Mouse (Mus musculus) MEL-GATA-1-ER (cell line): ENCODE results near the gene Slc35e3.
"Not testable (repeated sequence)": the region's sequence is repeated elsewhere in the genome, so short reads cannot be mapped to it uniquely, and the experiment has no call there.

ENCODE experiments used
- DNase-seq: peaks from one replicate; pipeline ENCODE4 v3.0.0-alpha.2; 2012; ENCODE audit warnings: low read depth; ENCODE audit errors: extremely low read depth

The Slc35e3 gene

GRCm38 (mm10) chr10:117714048-117714545 lies 32.1 kb downstream of the Slc35e3 start:
- no peak for DNase-seq

GRCm38 (mm10) chr10:117713466-117713865 lies 32.7 kb downstream of the Slc35e3 start:
- no peak for DNase-seq

- DNase-seq: no peak
These were observed 33.3 kb downstream of the Slc35e3 start for GRCm38 (mm10) chr10:117712871-117713270.

- no peak for DNase-seq
These were observed 33.9 kb downstream of the Slc35e3 start for GRCm38 (mm10) chr10:117712191-117712754.

DNA sequence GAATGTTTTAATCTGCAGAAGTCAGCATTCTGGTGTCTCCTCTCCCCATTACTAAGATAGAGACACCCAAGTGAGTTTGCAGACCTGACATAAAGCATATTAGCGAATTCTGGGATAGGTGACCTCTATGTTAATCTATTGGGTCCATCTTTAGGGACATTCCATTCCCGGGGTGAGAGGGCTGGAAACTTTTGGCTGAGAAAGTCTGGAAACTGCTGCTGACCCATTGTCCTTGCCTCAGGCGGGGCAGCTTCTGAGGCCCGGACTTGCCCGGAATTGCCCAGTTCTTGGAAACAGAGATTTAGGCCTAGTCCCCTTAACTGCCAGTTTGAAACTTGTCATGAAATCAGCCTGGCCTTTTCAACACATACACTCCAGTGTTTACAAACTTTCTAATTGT lies 34.8 kb downstream of the Slc35e3 start:
- DNase-seq: no peak

DNA sequence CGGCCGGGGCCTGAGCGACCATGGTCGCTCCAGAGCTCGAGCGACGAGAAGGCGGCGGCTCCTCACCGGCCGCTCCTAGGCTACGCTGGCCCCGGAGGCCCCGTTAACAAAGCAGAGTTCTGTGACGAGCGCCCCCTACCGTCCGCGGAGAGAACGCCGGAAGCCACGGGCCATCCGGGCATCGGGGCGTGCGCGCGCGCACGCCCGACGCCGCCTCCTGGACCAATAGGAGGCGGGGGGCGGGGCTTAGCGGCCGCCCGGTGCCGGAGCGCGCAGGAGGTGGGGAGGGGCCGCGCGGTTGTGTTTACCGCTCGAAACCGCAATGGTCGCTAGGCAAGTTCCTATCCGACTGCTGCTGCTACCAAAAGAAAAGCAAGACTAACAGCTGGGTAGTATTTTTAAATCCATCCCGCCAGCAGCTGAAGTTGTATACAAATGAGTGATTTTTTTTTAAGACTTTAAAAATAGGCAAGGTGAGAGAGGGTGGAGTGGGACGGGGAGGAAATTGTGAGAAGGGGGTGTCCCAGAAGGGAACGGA lies 35.5 kb downstream of the Slc35e3 start, which contains the start of gene Mdm2:
TSS of gene Mdm2 (minus strand) at position 155 of the 538 bp plus-strand sequence.
- peak; percentile 67 for DNase-seq

- DNase-seq: peak; percentile 33
These were observed 36.1 kb downstream of the Slc35e3 start for GRCm38 (mm10) chr10:117709930-117710603.

GRCm38 (mm10) chr10:117709326-117709830 lies 36.8 kb downstream of the Slc35e3 start:
- DNase-seq: no peak

GRCm38 (mm10) chr10:117708856-117709255 lies 37.3 kb downstream of the Slc35e3 start:
- peak; percentile 57 for DNase-seq

- no peak for DNase-seq
These were observed 37.8 kb downstream of the Slc35e3 start for GRCm38 (mm10) chr10:117708376-117708775.

DNA sequence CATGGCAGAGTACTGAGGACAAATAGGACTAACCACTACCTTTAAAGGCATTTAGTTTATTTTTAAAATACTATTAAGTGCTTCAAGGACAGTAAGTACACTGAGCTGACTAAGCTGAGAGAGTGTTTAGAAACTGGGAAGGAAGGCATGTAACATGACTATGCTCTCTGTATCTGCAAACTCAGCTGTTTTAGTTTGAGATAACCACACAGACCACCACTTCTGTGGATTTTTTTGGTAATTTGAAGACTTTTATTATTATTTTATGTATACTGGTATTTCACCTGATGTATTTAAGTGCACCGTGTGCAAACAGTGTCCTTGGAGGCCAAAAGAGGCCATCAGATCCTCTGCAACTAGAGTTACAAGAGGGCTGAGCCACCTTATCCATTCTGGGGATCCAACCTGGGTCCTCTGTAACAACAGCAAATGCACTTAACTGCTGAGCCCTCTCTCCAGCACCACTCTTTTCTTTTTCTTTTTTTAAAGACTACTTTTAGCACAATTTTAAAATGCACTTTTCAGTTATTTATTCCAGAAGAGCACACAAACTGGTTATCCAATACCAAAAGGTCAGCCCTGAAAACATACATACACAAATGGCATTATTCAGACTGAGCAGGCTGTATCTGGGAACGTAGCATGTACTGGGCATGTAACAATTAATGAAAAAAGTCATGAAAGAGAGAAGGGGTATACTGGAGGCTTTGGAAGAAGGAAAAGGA lies 38.9 kb downstream of the Slc35e3 start:
- DNase-seq: no peak

DNA sequence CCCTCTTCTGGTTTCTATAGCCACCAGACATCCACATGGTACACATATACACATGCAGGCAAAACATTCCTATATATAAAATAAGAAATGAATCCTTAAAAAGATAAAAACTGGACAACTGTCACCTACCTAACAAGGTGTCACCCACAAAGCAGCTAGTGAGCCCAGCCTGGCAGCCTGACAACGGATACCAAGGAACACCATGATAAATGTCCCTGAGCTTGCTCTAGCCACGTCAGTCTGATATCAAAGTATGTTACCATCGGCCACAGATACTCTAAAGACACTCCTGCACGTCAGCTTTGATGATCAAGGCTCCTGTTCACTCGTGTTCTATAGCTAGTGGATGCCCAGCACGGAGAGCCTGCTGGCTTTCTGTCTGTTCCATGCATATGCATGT lies 39.7 kb downstream of the Slc35e3 start:
- DNase-seq: no peak

DNA sequence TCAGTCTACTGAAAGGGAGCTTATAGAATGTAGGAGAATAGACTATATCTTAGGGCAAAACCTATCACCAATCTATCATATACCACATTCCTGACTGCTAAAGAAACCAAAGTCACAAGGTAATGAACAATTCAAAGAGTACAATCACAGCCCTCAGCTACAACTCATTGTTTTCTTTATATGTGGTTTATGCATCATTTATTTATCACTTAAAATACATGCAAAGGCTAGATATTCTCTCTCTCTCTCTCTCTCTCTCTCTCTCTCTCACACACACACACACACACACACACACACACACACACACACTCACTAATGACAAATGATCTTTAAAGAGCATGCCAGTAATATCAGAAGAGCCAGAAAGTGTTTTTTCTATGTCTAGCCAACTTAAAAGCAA lies 40.4 kb downstream of the Slc35e3 start:
- DNase-seq: no peak

GRCm38 (mm10) chr10:117704964-117705335 lies 41.2 kb downstream of the Slc35e3 start:
- no peak for DNase-seq

DNA sequence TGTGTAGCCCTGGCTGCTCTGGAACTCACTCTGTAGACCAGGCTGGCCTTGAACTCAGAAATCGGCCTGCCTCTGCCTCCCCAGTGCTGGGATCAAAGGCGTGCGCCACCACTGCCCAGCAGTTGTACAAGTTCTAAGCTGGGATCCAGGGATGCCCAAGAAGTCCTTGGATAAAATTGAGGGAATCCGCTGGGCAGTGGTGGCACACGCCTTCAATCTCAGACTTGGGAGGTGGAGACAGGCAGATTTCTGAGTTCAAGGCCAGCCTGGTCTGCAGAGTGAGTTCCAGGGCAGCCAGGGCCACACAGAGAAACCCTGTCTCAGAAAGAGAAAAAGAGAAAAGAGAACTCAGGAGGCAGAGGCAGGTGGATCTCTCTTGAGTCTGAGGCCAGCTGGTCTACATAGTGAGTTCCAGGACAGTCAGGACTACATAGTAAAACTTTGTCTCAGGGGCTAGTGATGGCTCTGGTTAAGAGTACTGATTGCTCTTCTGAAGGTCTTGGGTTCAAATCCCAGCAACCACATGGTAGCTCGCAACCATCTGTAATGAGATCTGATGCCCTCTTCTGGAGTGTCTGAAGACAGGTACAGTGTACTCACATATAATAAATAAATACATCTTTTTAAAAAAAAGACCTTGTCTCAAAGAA lies 41.7 kb downstream of the Slc35e3 start:
- DNase-seq: not testable (repeated sequence)

GRCm38 (mm10) chr10:117703506-117703905 lies 42.7 kb downstream of the Slc35e3 start:
- DNase-seq: no peak

GRCm38 (mm10) chr10:117702024-117702833 lies 43.9 kb downstream of the Slc35e3 start:
- no peak for DNase-seq

DNA sequence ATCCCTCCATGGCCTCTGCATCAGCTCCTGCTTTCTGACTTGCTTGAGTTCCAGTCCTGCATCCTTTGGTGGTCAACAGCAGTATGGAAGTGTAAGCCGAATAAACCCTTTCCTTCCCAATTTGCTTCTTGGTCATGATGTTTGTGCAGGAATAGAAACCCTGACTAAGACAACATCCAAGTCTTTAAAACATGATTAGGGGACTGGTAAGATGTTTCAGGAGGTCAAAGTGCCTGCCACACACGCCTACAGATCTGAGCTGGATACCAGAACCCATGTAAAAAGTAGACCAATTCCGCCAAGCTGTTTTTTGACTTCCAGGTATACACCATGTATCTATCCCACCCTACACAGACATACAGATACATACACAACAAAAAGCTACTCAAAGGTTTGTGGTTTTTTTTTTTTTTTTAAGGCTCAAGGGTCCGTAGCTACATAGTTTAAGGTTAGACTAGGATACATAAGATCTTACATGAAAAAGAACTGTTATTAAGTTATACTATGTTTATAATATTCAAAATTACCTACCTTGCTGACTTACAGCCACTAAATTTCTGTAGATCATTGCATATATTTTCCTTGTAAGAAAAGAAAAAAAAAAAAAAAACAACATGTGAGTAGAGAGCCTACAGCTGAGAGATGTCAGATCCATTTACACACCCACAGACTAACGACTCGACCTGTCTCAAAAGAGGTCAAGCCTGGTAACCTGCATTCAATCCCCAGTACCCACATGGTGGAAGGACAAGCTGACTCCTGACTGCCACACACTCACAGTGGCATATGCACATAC lies 44.9 kb downstream of the Slc35e3 start:
- no peak for DNase-seq

GRCm38 (mm10) chr10:117700450-117700849 lies 45.7 kb downstream of the Slc35e3 start:
- no peak for DNase-seq

GRCm38 (mm10) chr10:117699914-117700313 lies 46.3 kb downstream of the Slc35e3 start:
- no peak for DNase-seq
